Mouse (Mus musculus) heart, embryonic 10.5 days (tissue): ENCODE results near the gene C2cd4d. TPM values are rescaled to one million over a fixed set of nuclear protein-coding genes. Genes with fewer than 3 reads are reported as not detected.

Experiments
- DNase-seq: peaks from one replicate; pipeline ENCODE4 v3.0.0-alpha.2; 2017; ENCODE audit warnings: low spot score
- H3K27ac ChIP-seq: fragments of 300-500 bp; sonication (generic); 2 replicates; pipeline ENCODE4 v1.5.1; 2016; ENCODE audit warnings: mild to moderate bottlenecking
- H3K27me3 ChIP-seq: fragments of 300-500 bp; sonication (generic); 2 replicates; pipeline ENCODE4 v1.6.1; 2016; ENCODE audit warnings: mild to moderate bottlenecking; ENCODE audit not compliant: poor library complexity, insufficient read depth, severe bottlenecking
- H3K36me3 ChIP-seq: fragments of 300-500 bp; sonication (generic); 2 replicates; pipeline ENCODE4 v1.6.1; 2016; ENCODE audit warnings: mild to moderate bottlenecking, moderate library complexity
- H3K4me1 ChIP-seq: fragments of 300-500 bp; sonication (generic); 2 replicates; pipeline ENCODE4 v1.6.1; 2016; ENCODE audit warnings: mild to moderate bottlenecking
- H3K4me3 ChIP-seq: fragments of 300-500 bp; sonication (generic); 2 replicates; pipeline ENCODE4 v1.5.1; 2016; ENCODE audit warnings: mild to moderate bottlenecking, moderate library complexity
- H3K9me3 ChIP-seq: fragments of 300-500 bp; sonication (generic); 2 replicates; pipeline ENCODE4 v1.6.1; 2016; ENCODE audit warnings: mild to moderate bottlenecking, moderate library complexity
- WGBS: fragments of 180-500 bp; shearing (Covaris S2); methylation state at CpG from one replicate; pipeline ENCODE4 v1.1.7; 2016; 5-methylcytosine and 5-hydroxymethylcytosine counted together
- polyA plus RNA-seq: library from polyadenylated mRNA; unstranded; fragments of >200 nt; fragmentation: Nextera tagmentation; extraction: Ambion mirVana; gene quantifications from 2 replicates; pipeline ENCODE4 v1.2.1, GENCODE M21; 2016

Gene C2cd4d
- 0.15 and 0.29 TPM in 2 replicates for polyA plus RNA-seq

- Histone ChIP-seq H3K4me1 (peaks cover 12% of the 10 kb centered on the region), H3K27ac (peak within 1 kb of the TSS; percentile 80), H3K36me3 (no peaks in the 10 kb centered on the region), H3K9me3 (no peaks in the 10 kb centered on the region), H3K4me3 (peak within 1 kb of the TSS; percentile 68), H3K27me3 (peaks cover 56% of the 10 kb centered on the region)
- no peak for DNase-seq
- WGBS = 40% methylated on average over 7 of the region's 7 CpGs
Observed at GRCm38 (mm10) chr3:94362138-94362537, at the start of gene C2cd4d. Gene C2cd4d, plus strand, starts transcription at chr3:94362438.

- H3K27me3 ChIP-seq = no peaks in the 10 kb centered on the region
- H3K4me3 ChIP-seq = no peak overlapping the region
- DNase-seq = no peak
- H3K9me3 ChIP-seq = no peaks in the 10 kb centered on the region
- no peaks in the 10 kb centered on the region for H3K36me3 ChIP-seq
- no peak overlapping the region for H3K27ac ChIP-seq
- WGBS = 55% methylated on average over 3 of the region's 3 CpGs
- no peaks in the 10 kb centered on the region for H3K4me1 ChIP-seq
Observed at GRCm38 (mm10) chr3:94328681-94329080, 33.6 kb upstream of the C2cd4d start.

GRCm38 (mm10) chr3:94334442-94334841, 27.8 kb upstream of the C2cd4d start:
- 84% methylated on average over 4 of the region's 4 CpGs for whole genome bisulfite sequencing
- H3K36me3 ChIP-seq = no peaks in the 10 kb centered on the region
- no peaks in the 10 kb centered on the region for H3K27me3 ChIP-seq
- DNase-seq = no peak
- H3K9me3 ChIP-seq = no peaks in the 10 kb centered on the region
- no peak overlapping the region for H3K27ac ChIP-seq
- H3K4me3 ChIP-seq = no peak overlapping the region
- no peaks in the 10 kb centered on the region for H3K4me1 ChIP-seq

- Histone ChIP-seq H3K27me3 (no peaks in the 10 kb centered on the region), H3K4me3 (no peak overlapping the region), H3K27ac (no peak overlapping the region), H3K4me1 (no peaks in the 10 kb centered on the region), H3K36me3 (no peaks in the 10 kb centered on the region), H3K9me3 (no peaks in the 10 kb centered on the region)
- 81% methylated on average over 3 of the region's 3 CpGs for WGBS
- no peak for DNase-seq
Observed at GRCm38 (mm10) chr3:94338522-94338921, 23.7 kb upstream of the C2cd4d start.

- no peak within 1 kb of the TSS for H3K27ac ChIP-seq
- DNase-seq = no peak
- 33% methylated on average over 3 of the region's 3 CpGs for WGBS
- no peaks in the 10 kb centered on the region for H3K4me1 ChIP-seq
- no peak within 1 kb of the TSS for H3K4me3 ChIP-seq
- no peaks in the 10 kb centered on the region for H3K27me3 ChIP-seq
- no peaks in the 10 kb centered on the region for H3K9me3 ChIP-seq
- H3K36me3 ChIP-seq = no peaks in the 10 kb centered on the region
Observed at GRCm38 (mm10) chr3:94341959-94342422, 20.2 kb upstream of the C2cd4d start, which contains the start of gene Them5. Gene Them5, plus strand, starts transcription at chr3:94342099.

GRCm38 (mm10) chr3:94342552-94342951, 19.7 kb upstream of the C2cd4d start:
- no peak overlapping the region for H3K27ac ChIP-seq
- H3K4me1 ChIP-seq = no peaks in the 10 kb centered on the region
- 40% methylated on average over 1 of the region's 1 CpGs for whole genome bisulfite sequencing
- no peak overlapping the region for H3K4me3 ChIP-seq
- H3K36me3 ChIP-seq = no peaks in the 10 kb centered on the region
- H3K27me3 ChIP-seq = no peaks in the 10 kb centered on the region
- no peak for DNase-seq
- no peaks in the 10 kb centered on the region for H3K9me3 ChIP-seq

GRCm38 (mm10) chr3:94344182-94344581, 18.1 kb upstream of the C2cd4d start:
- H3K4me3 ChIP-seq = no peak overlapping the region
- no peaks in the 10 kb centered on the region for H3K4me1 ChIP-seq
- H3K27me3 ChIP-seq = no peaks in the 10 kb centered on the region
- no peaks in the 10 kb centered on the region for H3K9me3 ChIP-seq
- WGBS = 78% methylated on average over 2 of the region's 2 CpGs
- no peaks in the 10 kb centered on the region for H3K36me3 ChIP-seq
- DNase-seq = no peak
- H3K27ac ChIP-seq = no peak overlapping the region

GRCm38 (mm10) chr3:94344897-94345296, 17.3 kb upstream of the C2cd4d start:
- 72% methylated on average over 3 of the region's 3 CpGs for WGBS
- H3K27me3 ChIP-seq = no peaks in the 10 kb centered on the region

GRCm38 (mm10) chr3:94348146-94348545, 14.1 kb upstream of the C2cd4d start:
- H3K4me3 ChIP-seq = no peak overlapping the region
- H3K27ac ChIP-seq = no peak overlapping the region
- WGBS = 66% methylated on average over 2 of the region's 2 CpGs
- no peaks in the 10 kb centered on the region for H3K4me1 ChIP-seq
- H3K9me3 ChIP-seq = no peaks in the 10 kb centered on the region
- no peaks in the 10 kb centered on the region for H3K27me3 ChIP-seq
- no peak for DNase-seq
- H3K36me3 ChIP-seq = no peaks in the 10 kb centered on the region

More at GRCm38 (mm10) chr3:94344897-94345296, 17.3 kb upstream of the C2cd4d start:
- Histone ChIP-seq H3K9me3 (no peaks in the 10 kb centered on the region), H3K4me3 (no peak overlapping the region), H3K36me3 (no peaks in the 10 kb centered on the region), H3K4me1 (no peaks in the 10 kb centered on the region), H3K27ac (no peak overlapping the region)
- DNase-seq = no peak

- no peak for DNase-seq
- peaks cover 46% of the 10 kb centered on the region for H3K27me3 ChIP-seq
- no peak overlapping the region for H3K4me3 ChIP-seq
- H3K27ac ChIP-seq = no peak overlapping the region
- H3K4me1 ChIP-seq = peaks cover 12% of the 10 kb centered on the region
- 3% methylated on average over 1 of the region's 1 CpGs for WGBS
- no peaks in the 10 kb centered on the region for H3K36me3 ChIP-seq
- H3K9me3 ChIP-seq = no peaks in the 10 kb centered on the region
Observed at GRCm38 (mm10) chr3:94360812-94361211, 1.4 kb upstream of the C2cd4d start.

- Histone ChIP-seq H3K4me3 (peak overlapping the region; percentile 68), H3K4me1 (peaks cover 12% of the 10 kb centered on the region), H3K27me3 (peaks cover 66% of the 10 kb centered on the region), H3K9me3 (no peaks in the 10 kb centered on the region), H3K27ac (peak overlapping the region; percentile 80), H3K36me3 (no peaks in the 10 kb centered on the region)
- DNase-seq = no peak
- WGBS = 4% methylated on average over 97 of the region's 97 CpGs
Observed at GRCm38 (mm10) chr3:94363291-94364153, 1.3 kb downstream of the C2cd4d start.

- Histone ChIP-seq H3K27me3 (peaks cover 66% of the 10 kb centered on the region), H3K9me3 (no peaks in the 10 kb centered on the region), H3K4me1 (peaks cover 12% of the 10 kb centered on the region), H3K36me3 (no peaks in the 10 kb centered on the region), H3K4me3 (peak overlapping the region; percentile 68), H3K27ac (peak overlapping the region; percentile 80)
- DNase-seq = no peak
- WGBS = 4% methylated on average over 23 of the region's 23 CpGs
Observed at GRCm38 (mm10) chr3:94364154-94364526, 1.9 kb downstream of the C2cd4d start.

GRCm38 (mm10) chr3:94366761-94367160, 4.5 kb downstream of the C2cd4d start:
- DNase-seq = peak; percentile 90
- Histone ChIP-seq H3K27ac (no peak overlapping the region), H3K36me3 (no peaks in the 10 kb centered on the region), H3K27me3 (peaks cover 64% of the 10 kb centered on the region), H3K4me3 (no peak overlapping the region), H3K9me3 (no peaks in the 10 kb centered on the region), H3K4me1 (peaks cover 15% of the 10 kb centered on the region)
- 20% methylated on average over 3 of the region's 3 CpGs for WGBS
